Mouse (Mus musculus) lung, postnatal 0 days (tissue): ENCODE measurements around the gene Igsf8.
A peak's percentile ranks its signal among the peaks of the same experiment; 100 is the strongest.

Source experiments
- CTCF ChIP-seq: IDR thresholded peaks from 2 replicates; pipeline ENCODE4 v1.5.1; 2016; ENCODE audit warnings: antibody characterized with exemption, mild to moderate bottlenecking
- EP300 ChIP-seq: IDR thresholded peaks from 2 replicates; pipeline ENCODE4 v1.6.1; 2016; ENCODE audit warnings: antibody characterized with exemption, mild to moderate bottlenecking, control low read depth

DNA sequence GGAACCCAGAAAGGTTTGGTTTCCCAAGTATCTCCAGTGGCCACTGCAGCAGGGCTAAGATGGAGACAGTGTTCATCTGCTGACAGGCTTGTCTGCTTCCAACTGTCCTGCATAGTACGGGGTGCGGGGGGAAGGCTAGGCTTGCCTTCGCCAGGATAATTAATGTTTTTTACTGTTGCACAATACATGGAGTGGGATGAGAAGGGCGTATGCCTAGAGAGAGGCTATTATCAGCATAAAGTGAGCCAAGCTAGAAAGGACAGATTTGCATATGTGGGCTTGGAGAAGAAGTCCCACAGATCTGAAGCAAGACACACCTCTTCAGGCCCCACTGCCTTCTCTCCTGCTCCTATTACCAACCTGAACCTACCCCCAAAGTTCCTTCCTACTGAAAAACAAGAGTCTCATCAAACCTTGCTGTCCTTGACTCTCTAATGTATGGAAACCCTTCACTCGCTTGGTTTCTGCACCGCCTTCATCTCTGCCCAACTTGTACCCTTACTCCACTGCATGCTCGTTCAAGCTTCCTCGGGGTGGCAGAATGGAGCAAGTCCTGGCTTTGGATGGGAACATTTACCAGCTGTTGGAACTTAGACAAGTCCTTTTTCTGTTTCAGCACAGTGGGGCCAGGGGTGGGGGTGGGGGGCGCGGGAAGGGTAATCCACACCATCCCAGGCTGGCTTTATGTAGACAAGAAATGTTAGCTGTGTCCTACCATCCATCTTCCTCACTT, 20.2 kb downstream of the Igsf8 start:
- TF ChIP-seq CTCF (peak; percentile 41), EP300 (no peak)
